Mouse (Mus musculus) stomach, embryonic 14.5 days (tissue): Measurements from ENCODE around the gene Gpr39. TPM values are rescaled to one million over a fixed set of nuclear protein-coding genes. Genes with fewer than 3 reads are reported as not detected.
A peak's percentile ranks its signal among the peaks of the same experiment; 100 is the strongest.

Source experiments
- ATAC-seq: fragments of 200-750 bp; cut with Nextera tagmentation; 2 replicates; pipeline ENCODE4 v1.8.0; 2017; ENCODE audit warnings: low read depth, moderate TSS enrichment; ENCODE audit not compliant: insufficient number of reproducible peaks, insufficient read depth, low FRiP score
- H3K27ac ChIP-seq: fragments of 300-500 bp; sonication (generic); 2 replicates; pipeline ENCODE4 v1.5.1; 2014; ENCODE audit warnings: mild to moderate bottlenecking, low read length, moderate library complexity, mixed read lengths
- H3K27me3 ChIP-seq: fragments of 300-500 bp; sonication (generic); 2 replicates; pipeline ENCODE4 v1.6.1; 2014; ENCODE audit warnings: low read length, control low read depth, mixed read lengths; ENCODE audit not compliant: control insufficient read depth, insufficient read depth
- H3K36me3 ChIP-seq: fragments of 300-500 bp; sonication (generic); 2 replicates; pipeline ENCODE4 v1.6.1; 2014; ENCODE audit warnings: mild to moderate bottlenecking, control low read depth, low read length, moderate library complexity, mixed read lengths; ENCODE audit not compliant: control insufficient read depth, insufficient read depth
- H3K4me1 ChIP-seq: fragments of 300-500 bp; sonication (generic); 2 replicates; pipeline ENCODE4 v1.6.1; 2014; ENCODE audit warnings: low read length, control low read depth, mixed read lengths; ENCODE audit not compliant: control insufficient read depth, insufficient read depth
- H3K4me2 ChIP-seq: fragments of 300-500 bp; sonication (generic); replicated peaks from 2 replicates; pipeline ENCODE4 v1.6.1; 2014; ENCODE audit warnings: low read depth, low read length, control low read depth
- H3K4me3 ChIP-seq: fragments of 300-500 bp; sonication (generic); 2 replicates; pipeline ENCODE4 v1.5.1; 2014; ENCODE audit warnings: low read depth, low read length, control low read depth
- H3K9ac ChIP-seq: fragments of 300-500 bp; sonication (generic); replicated peaks from 2 replicates; pipeline ENCODE4 v1.6.1; 2014; ENCODE audit warnings: low read depth, mild to moderate bottlenecking, control low read depth, low read length, moderate library complexity, mixed read lengths
- H3K9me3 ChIP-seq: fragments of 300-500 bp; sonication (generic); 2 replicates; pipeline ENCODE4 v1.6.1; 2016; ENCODE audit warnings: low read depth, low read length, control low read depth; ENCODE audit not compliant: control insufficient read depth
- WGBS: fragments of 180-500 bp; shearing (Covaris S2); extraction: QIAGEN DNeasy Blood & Tissue Kit; methylation state at CpG from one replicate; pipeline ENCODE4 v1.1.7; 2014; 5-methylcytosine and 5-hydroxymethylcytosine counted together
- polyA plus RNA-seq: library from polyadenylated mRNA; unstranded; fragments of >200 nt; fragmentation: Nextera tagmentation; extraction: Ambion mirVana; gene quantifications from 2 replicates; pipeline ENCODE4 v1.2.1, GENCODE M21; 2014

Gpr39 gene
- polyA plus RNA-seq, 1 experiment from 2014 or later: 6.3 TPM

- Histone ChIP-seq H3K27me3 (no peaks in the 10 kb centered on the region), H3K27ac (no peak overlapping the region), H3K36me3 (no peaks in the 10 kb centered on the region), H3K4me2 (no peak overlapping the region), H3K4me1 (no peaks in the 10 kb centered on the region), H3K4me3 (no peak overlapping the region), H3K9ac (no peak overlapping the region), H3K9me3 (no peaks in the 10 kb centered on the region; the same call in 1 of the 2 replicates)
- WGBS: 86% methylated on average over 4 of the region's 4 CpGs
- no peak for ATAC-seq
These were observed 16.6 kb upstream of the Gpr39 start for GRCm38 (mm10) chr1:125660151-125660550.

- no peaks in the 10 kb centered on the region for H3K27me3 ChIP-seq
- no peak for ATAC-seq
- H3K36me3 ChIP-seq: no peaks in the 10 kb centered on the region
- H3K4me2 ChIP-seq: no peak overlapping the region
- no peak overlapping the region for H3K4me3 ChIP-seq
- no peak overlapping the region for H3K9ac ChIP-seq
- no peaks in the 10 kb centered on the region; the same call in 1 of the 2 replicates for H3K9me3 ChIP-seq
- H3K27ac ChIP-seq: no peak overlapping the region
- 93% methylated on average over 4 of the region's 4 CpGs for WGBS
- no peaks in the 10 kb centered on the region for H3K4me1 ChIP-seq
These were observed 15.9 kb upstream of the Gpr39 start for GRCm38 (mm10) chr1:125660901-125661300.

GRCm38 (mm10) chr1:125662058-125662457, 14.7 kb upstream of the Gpr39 start:
- H3K9ac ChIP-seq: no peak overlapping the region
- H3K27ac ChIP-seq: no peak overlapping the region
- no peak for ATAC-seq
- no peaks in the 10 kb centered on the region for H3K4me1 ChIP-seq
- H3K4me2 ChIP-seq: no peak overlapping the region
- no peaks in the 10 kb centered on the region for H3K36me3 ChIP-seq
- no peaks in the 10 kb centered on the region; the same call in 1 of the 2 replicates for H3K9me3 ChIP-seq
- WGBS: 74% methylated on average over 2 of the region's 2 CpGs
- H3K27me3 ChIP-seq: no peaks in the 10 kb centered on the region
- no peak overlapping the region for H3K4me3 ChIP-seq

DNA sequence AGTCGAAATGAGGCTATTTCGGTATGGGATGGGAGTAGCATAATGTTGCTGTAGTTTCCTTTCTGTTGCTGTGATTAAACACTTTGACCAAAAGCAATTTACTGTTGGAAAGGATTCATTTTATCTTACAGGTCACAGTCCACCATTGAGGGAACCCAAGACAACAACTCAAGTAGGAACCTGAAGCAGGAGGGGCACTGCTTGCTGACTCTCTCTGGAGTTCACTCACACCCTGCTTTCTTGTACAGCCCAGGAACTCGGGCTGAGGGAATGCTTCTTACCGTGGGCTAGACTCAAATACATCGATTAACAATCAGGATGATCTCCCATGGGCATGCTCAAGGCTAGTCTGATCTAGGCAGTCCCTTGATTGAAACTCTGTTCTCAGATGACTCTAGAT, 14.1 kb upstream of the Gpr39 start:
- no peaks in the 10 kb centered on the region for H3K4me1 ChIP-seq
- no peaks in the 10 kb centered on the region for H3K27me3 ChIP-seq
- H3K4me3 ChIP-seq: no peak overlapping the region
- 83% methylated on average over 5 of the region's 5 CpGs for WGBS
- no peaks in the 10 kb centered on the region; the same call in 1 of the 2 replicates for H3K9me3 ChIP-seq
- no peak overlapping the region for H3K27ac ChIP-seq
- ATAC-seq: no peak
- H3K4me2 ChIP-seq: no peak overlapping the region
- H3K36me3 ChIP-seq: no peaks in the 10 kb centered on the region
- no peak overlapping the region for H3K9ac ChIP-seq

DNA sequence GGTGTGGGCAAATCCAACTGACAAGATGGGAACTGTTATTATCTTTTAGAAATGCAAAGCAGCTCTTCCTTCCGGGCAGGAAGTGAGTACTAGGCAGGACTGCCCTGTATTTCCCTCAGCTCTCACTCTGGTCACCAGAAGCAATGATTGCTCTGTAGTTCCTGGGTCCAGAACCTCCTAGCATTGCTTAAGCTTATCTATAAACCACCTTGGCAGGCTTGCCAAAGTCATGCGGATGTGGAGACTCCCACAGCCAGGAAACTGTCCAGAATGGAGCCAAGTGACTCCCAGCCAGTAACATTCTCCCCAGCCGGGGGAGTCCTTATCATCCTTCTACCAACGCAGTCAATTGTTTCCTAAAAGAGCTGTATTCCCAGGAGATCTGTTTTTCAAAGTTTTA, 13.7 kb upstream of the Gpr39 start:
- no peaks in the 10 kb centered on the region for H3K4me1 ChIP-seq
- H3K9me3 ChIP-seq: no peaks in the 10 kb centered on the region; the same call in 1 of the 2 replicates
- H3K4me2 ChIP-seq: no peak overlapping the region
- ATAC-seq: no peak
- no peak overlapping the region for H3K9ac ChIP-seq
- H3K27me3 ChIP-seq: no peaks in the 10 kb centered on the region
- H3K4me3 ChIP-seq: no peak overlapping the region
- WGBS: 52% methylated on average over 4 of the region's 4 CpGs
- H3K27ac ChIP-seq: no peak overlapping the region
- no peaks in the 10 kb centered on the region for H3K36me3 ChIP-seq

GRCm38 (mm10) chr1:125665127-125665637, 11.6 kb upstream of the Gpr39 start:
- ATAC-seq: no peak
- H3K9ac ChIP-seq: no peak overlapping the region
- WGBS: 55% methylated on average over 5 of the region's 5 CpGs

DNA sequence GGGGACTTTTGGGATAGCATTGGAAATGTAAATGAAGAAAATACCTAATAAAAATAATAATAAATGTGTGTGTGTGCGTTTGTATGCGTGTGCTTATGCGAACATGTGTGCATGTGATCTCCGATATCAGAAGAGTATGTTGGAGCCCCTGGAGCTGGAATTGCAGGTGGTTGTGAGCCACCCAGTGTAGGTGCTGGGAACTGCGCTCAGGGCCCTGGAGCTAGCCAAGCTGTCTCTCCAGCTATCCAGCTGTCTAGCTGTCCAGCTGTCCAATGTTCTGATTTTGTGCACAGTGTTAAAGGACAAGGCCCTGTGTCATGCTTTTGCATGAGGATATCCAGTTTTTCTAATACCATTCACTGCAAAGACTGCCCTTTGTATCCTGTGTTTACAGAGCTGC, 7.8 kb upstream of the Gpr39 start:
- H3K27me3 ChIP-seq: no peaks in the 10 kb centered on the region
- no peak overlapping the region for H3K4me3 ChIP-seq
- no peak for ATAC-seq
- H3K36me3 ChIP-seq: no peaks in the 10 kb centered on the region
- no peak overlapping the region for H3K9ac ChIP-seq
- no peak overlapping the region for H3K4me2 ChIP-seq
- H3K4me1 ChIP-seq: no peaks in the 10 kb centered on the region
- no peak overlapping the region for H3K27ac ChIP-seq
- WGBS: 85% methylated on average over 5 of the region's 5 CpGs
- H3K9me3 ChIP-seq: no peaks in the 10 kb centered on the region

More at GRCm38 (mm10) chr1:125665127-125665637, 11.6 kb upstream of the Gpr39 start:
- Histone ChIP-seq H3K27me3 (no peaks in the 10 kb centered on the region), H3K9me3 (no peaks in the 10 kb centered on the region; the same call in 1 of the 2 replicates), H3K4me1 (no peaks in the 10 kb centered on the region), H3K4me3 (no peak overlapping the region), H3K36me3 (no peaks in the 10 kb centered on the region), H3K4me2 (no peak overlapping the region), H3K27ac (no peak overlapping the region)

GRCm38 (mm10) chr1:125675186-125675585, 1.6 kb upstream of the Gpr39 start:
- Histone ChIP-seq H3K4me3 (no peak overlapping the region), H3K27ac (no peak overlapping the region), H3K27me3 (no peaks in the 10 kb centered on the region), H3K9ac (no peak overlapping the region), H3K4me1 (no peaks in the 10 kb centered on the region), H3K36me3 (no peaks in the 10 kb centered on the region), H3K4me2 (no peak overlapping the region), H3K9me3 (no peaks in the 10 kb centered on the region)
- ATAC-seq: no peak
- 94% methylated on average over 1 of the region's 1 CpGs for WGBS

GRCm38 (mm10) chr1:125677286-125677685, 491 bp downstream of the Gpr39 start:
- H3K9ac ChIP-seq: no peak overlapping the region; the same call in 1 of the 2 replicates
- no peaks in the 10 kb centered on the region for H3K4me1 ChIP-seq
- peak overlapping the region; percentile 36 for H3K4me2 ChIP-seq
- H3K9me3 ChIP-seq: no peaks in the 10 kb centered on the region
- ATAC-seq: no peak
- no peaks in the 10 kb centered on the region for H3K36me3 ChIP-seq
- H3K4me3 ChIP-seq: peak overlapping the region; percentile 28
- no peaks in the 10 kb centered on the region for H3K27me3 ChIP-seq
- H3K27ac ChIP-seq: peak overlapping the region; percentile 77
- WGBS: 70% methylated on average over 5 of the region's 5 CpGs
